Mouse (Mus musculus) left cerebral cortex, postnatal 4 days (tissue): ENCODE measurements around the gene Hmgb1. TPM values are rescaled to one million over a fixed set of nuclear protein-coding genes. Genes with fewer than 3 reads are reported as not detected.
A peak's percentile ranks its signal among the peaks of the same experiment; 100 is the strongest.

Source experiments
- DNase-seq: peaks from one replicate; pipeline ENCODE4 v3.0.0-alpha.2; 2022
- intact Hi-C: fragments of 180-260 bp; cut with DNase I; formaldehyde crosslinking; loops from one replicate; pipeline ENCODE4 v1.15.1; 2025
- total RNA-seq, 2 experiments: library from RNA; stranded (reverse); gene quantifications; 2 replicates each; pipeline ENCODE4 v1.2.3; 2021

The Hmgb1 gene
- total RNA-seq, 2 experiments from 2014 or later, result 291 to 345 TPM

- intact Hi-C loops, result no loop called here
These were observed 107.2 kb downstream of the Hmgb1 start for GRCm38 (mm10) chr5:149077136-149077535.

GRCm38 (mm10) chr5:149071546-149071945, 112.7 kb downstream of the Hmgb1 start:
- DNase-seq, result no peak
- intact Hi-C loops, result no loop called here

More at GRCm38 (mm10) chr5:149077136-149077535, 107.2 kb downstream of the Hmgb1 start:
- no peak for DNase-seq

- DNase-seq, result no peak
- intact Hi-C loops, result no loop called here
These were observed 115.5 kb downstream of the Hmgb1 start for GRCm38 (mm10) chr5:149068745-149069144.

GRCm38 (mm10) chr5:149068247-149068740, 116.0 kb downstream of the Hmgb1 start:
- DNase-seq, result no peak
- intact Hi-C loops, result no loop called here

- DNase-seq, result no peak
- intact Hi-C loops, result no loop called here
These were observed 116.8 kb downstream of the Hmgb1 start for GRCm38 (mm10) chr5:149067501-149067961.

- intact Hi-C loops, result no loop called here
These were observed 121.5 kb downstream of the Hmgb1 start for GRCm38 (mm10) chr5:149062833-149063232.

GRCm38 (mm10) chr5:149053352-149054168, 130.7 kb downstream of the Hmgb1 start:
- intact Hi-C loops, result loop anchor here (2.0 to 10.0 kb wide), 3 partner anchors 129 to 471 kb away; partner anchors contain the start of gene Wdr95
- DNase-seq, result peak; percentile 47

More at GRCm38 (mm10) chr5:149062833-149063232, 121.5 kb downstream of the Hmgb1 start:
- peak; percentile 24 for DNase-seq

- intact Hi-C loops, result loop anchor here (2.0 to 10.0 kb wide), 3 partner anchors 130 to 472 kb away; partner anchors contain the start of gene Wdr95
- peak; percentile 99 for DNase-seq
These were observed 131.6 kb downstream of the Hmgb1 start for GRCm38 (mm10) chr5:149052421-149053338.

- intact Hi-C loops, result loop anchor here (2.0 to 10.0 kb wide), 3 partner anchors 131 to 473 kb away; partner anchors contain the start of gene Wdr95
- DNase-seq, result peak; percentile 83
These were observed 132.5 kb downstream of the Hmgb1 start for GRCm38 (mm10) chr5:149051571-149052420.

- no peak for DNase-seq
- intact Hi-C loops, result loop anchor here (10.0 kb wide), 2 partner anchors 146 to 474 kb away; partner anchors contain the start of gene Wdr95
These were observed 133.1 kb downstream of the Hmgb1 start for GRCm38 (mm10) chr5:149051194-149051570.

- DNase-seq, result no peak
- intact Hi-C loops, result loop anchor here (10.0 kb wide), 2 partner anchors 146 to 474 kb away; partner anchors contain the start of gene Wdr95
These were observed 133.6 kb downstream of the Hmgb1 start for GRCm38 (mm10) chr5:149050588-149051160.

- intact Hi-C loops, result loop anchor here (5.0 kb wide), 1 partner anchor 237 kb away; no protein-coding TSS in a partner anchor
These were observed 134.9 kb downstream of the Hmgb1 start for GRCm38 (mm10) chr5:149049435-149049834.

GRCm38 (mm10) chr5:149048961-149049360, 135.3 kb downstream of the Hmgb1 start:
- intact Hi-C loops, result loop anchor here (5.0 kb wide), 1 partner anchor 237 kb away; no protein-coding TSS in a partner anchor
- DNase-seq, result no peak

More at GRCm38 (mm10) chr5:149049435-149049834, 134.9 kb downstream of the Hmgb1 start:
- no peak for DNase-seq

- intact Hi-C loops, result loop anchor here (5.0 kb wide), 1 partner anchor 234 kb away; no protein-coding TSS in a partner anchor
- DNase-seq, result no peak
These were observed 137.6 kb downstream of the Hmgb1 start for GRCm38 (mm10) chr5:149046650-149047049.

- DNase-seq, result no peak
- intact Hi-C loops, result loop anchor here (5.0 kb wide), 1 partner anchor 233 kb away; no protein-coding TSS in a partner anchor
These were observed 138.7 kb downstream of the Hmgb1 start for GRCm38 (mm10) chr5:149045470-149046085.

- intact Hi-C loops, result loop anchor here (5.0 kb wide), 1 partner anchor 233 kb away; no protein-coding TSS in a partner anchor
- no peak for DNase-seq
These were observed 139.2 kb downstream of the Hmgb1 start for GRCm38 (mm10) chr5:149045054-149045453.

- intact Hi-C loops, result no loop called here
- DNase-seq, result no peak
These were observed 140.2 kb downstream of the Hmgb1 start for GRCm38 (mm10) chr5:149044067-149044466.

- DNase-seq, result no peak
- intact Hi-C loops, result no loop called here
These were observed 141.0 kb downstream of the Hmgb1 start for GRCm38 (mm10) chr5:149043240-149043639.
